Mouse (Mus musculus) embryonic fibroblast, embryonic 13.5 days (primary cell): Measurements from ENCODE around the gene Rimbp3.

Source experiments
- CTCF ChIP-seq: IDR thresholded peaks from 2 replicates; pipeline ENCODE4 v1.5.1; 2011; ENCODE audit warnings: mild to moderate bottlenecking, control low read depth, low read length, moderate library complexity, borderline replicate concordance; ENCODE audit not compliant: insufficient read depth
- POLR2A ChIP-seq: IDR thresholded peaks from 2 replicates; pipeline ENCODE4 v1.6.1; 2011; ENCODE audit warnings: low read depth, mild to moderate bottlenecking, control low read depth, low read length, moderate library complexity

GRCm38 (mm10) chr16:17222197-17222596 lies 13.8 kb downstream of the Rimbp3 start:
- no peak for TF ChIP-seq CTCF
- no peak for TF ChIP-seq POLR2A
